Mouse (Mus musculus) thymus, adult 18-20 months (tissue): ENCODE results near the gene Limk1.
A peak's percentile ranks its signal among the peaks of the same experiment; 100 is the strongest.

ENCODE experiments used
- DNase-seq, 2 experiments: peaks; one replicate each; pipeline ENCODE4 v3.0.0; 2022; ENCODE audit warnings: mixed read lengths in 2 of 2

The Limk1 gene

GRCm38 (mm10) chr5:134622069-134622468 lies 66.3 kb downstream of the Limk1 start:
- no peak for DNase-seq

DNA sequence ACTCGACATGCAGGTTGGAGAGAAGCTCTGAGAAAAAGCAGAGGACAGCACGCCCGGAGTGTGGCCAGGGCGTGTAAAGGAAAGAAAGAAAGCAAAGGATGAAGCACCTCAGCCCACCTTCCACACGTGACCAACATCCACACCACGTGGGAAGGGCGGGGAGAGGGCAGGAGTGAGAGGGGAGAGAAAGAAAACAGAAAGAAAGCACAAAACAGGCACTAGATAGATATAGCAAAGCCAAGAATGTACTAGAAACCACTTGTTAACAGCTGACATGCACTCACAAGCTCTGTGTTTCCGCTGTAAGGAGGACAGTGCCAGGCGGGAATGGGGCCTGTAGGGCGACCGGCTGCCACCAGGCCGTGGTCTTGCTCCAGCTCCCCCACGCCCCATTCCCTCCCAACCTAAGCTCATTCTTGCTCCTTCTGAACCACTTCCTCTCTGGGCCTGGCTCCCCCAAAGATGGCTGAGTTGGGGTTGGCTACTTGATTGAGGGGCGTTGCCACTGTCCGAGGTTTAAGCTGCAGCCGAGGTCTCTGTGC lies 67.2 kb downstream of the Limk1 start:
- DNase-seq, result no peak

DNA sequence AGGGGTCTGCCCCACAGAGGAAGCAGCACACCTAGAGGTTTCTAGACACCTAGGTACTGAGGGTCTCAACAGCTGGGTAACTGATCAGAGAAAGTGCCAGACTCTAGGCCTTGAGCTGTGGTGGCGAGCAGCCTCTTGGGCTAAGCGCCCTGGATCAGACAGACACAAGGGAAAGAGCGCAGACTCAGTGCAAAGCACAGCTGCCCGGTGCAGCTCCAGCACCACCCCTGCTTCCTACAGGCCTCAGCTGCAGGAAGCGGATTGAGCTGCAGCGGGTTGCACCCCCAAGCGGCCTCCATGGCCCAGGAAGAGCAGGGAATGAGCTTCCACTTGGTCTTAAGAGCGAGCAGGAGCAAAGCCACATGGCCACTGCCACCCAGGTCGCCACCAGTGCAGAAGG lies 67.9 kb downstream of the Limk1 start:
- DNase-seq, result no peak

DNA sequence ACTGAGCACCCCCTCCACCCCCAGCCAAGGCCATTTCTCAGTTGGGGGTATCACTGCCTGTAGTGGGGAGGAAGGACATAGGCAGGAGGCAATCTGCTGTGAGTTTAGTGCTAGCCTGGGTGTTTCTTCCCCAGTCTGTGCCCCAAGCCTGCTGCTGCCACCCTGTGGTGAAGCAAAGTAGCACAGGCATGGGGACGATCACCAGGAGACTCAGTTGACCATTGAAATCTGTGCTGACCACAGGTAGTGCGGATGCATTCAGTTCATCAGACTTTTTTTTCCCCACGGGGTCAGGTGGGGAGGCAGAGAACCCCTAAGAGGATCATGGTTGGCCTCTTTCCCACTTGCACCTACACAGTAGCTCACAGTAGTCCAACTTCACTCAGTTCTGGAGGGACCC lies 71.3 kb downstream of the Limk1 start:
- peak; percentile 16 to 43 for DNase-seq

- DNase-seq, result no peak
These were observed 72.6 kb downstream of the Limk1 start for GRCm38 (mm10) chr5:134615780-134616179.

GRCm38 (mm10) chr5:134615380-134615779 lies 73.0 kb downstream of the Limk1 start:
- DNase-seq, result no peak

DNA sequence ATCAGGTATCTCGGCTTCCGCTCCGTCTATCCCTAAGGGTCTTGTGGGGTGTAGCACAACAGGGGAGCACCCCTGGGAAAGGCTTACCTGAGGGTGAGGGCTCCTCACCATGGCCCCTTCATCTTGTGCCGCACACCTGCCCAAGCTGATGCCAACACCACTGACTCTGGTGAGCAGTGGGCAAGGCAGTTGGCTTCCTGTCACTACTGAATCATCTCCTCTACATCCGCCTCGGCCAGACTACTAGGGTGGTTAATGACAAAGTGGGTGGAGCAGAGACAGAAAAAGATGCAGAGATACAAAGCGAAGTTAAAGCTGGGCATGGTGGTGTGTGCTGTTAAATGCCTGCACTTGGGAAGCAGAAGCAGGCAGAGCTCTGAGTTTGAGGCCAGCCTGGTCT lies 73.6 kb downstream of the Limk1 start, which contains the start of gene Lat2:
TSS of gene Lat2 (minus strand) at position 224 of the 400 bp plus-strand sequence.
- no peak for DNase-seq

DNA sequence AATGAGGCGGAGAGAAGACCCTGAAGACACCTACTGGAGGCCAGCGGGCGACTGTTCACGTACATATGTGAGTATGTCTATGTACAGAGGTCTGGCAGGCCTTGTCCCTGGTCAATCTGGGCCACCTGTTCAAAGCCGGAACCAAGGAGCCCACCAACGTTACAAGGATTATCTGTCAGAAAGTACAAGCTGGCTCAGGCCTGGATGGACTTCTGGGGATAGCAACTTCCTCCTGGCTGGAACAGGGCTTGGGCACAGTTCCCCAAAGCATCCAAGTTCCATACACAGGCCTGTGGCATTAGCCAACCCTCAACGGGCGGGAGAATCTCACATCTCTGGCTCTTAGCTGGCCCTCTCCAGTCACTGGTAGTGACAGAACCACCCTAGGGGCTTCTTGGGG lies 74.1 kb downstream of the Limk1 start:
- DNase-seq, result no peak

- no peak for DNase-seq
These were observed 74.7 kb downstream of the Limk1 start for GRCm38 (mm10) chr5:134613727-134614126.

- no peak for DNase-seq
These were observed 76.4 kb downstream of the Limk1 start for GRCm38 (mm10) chr5:134611810-134612521.

- DNase-seq, result no peak
These were observed 78.3 kb downstream of the Limk1 start for GRCm38 (mm10) chr5:134609916-134610643.

GRCm38 (mm10) chr5:134607121-134607520 lies 81.3 kb downstream of the Limk1 start:
- DNase-seq, result peak in 1 of 2 experiments; percentile 10

GRCm38 (mm10) chr5:134606314-134606713 lies 82.1 kb downstream of the Limk1 start:
- peak in 1 of 2 experiments; percentile 17 for DNase-seq
